Mouse (Mus musculus): Measurements from ENCODE around the gene Fam213a. TPM values are rescaled to one million over a fixed set of nuclear protein-coding genes. Genes with fewer than 3 reads are reported as not detected.

The Fam213a gene
- total RNA-seq, 4 experiments from 2014 or later, result 121 to 133 (median 125) TPM

Other genes with a start within 250 kb of the Fam213a start
- 1 to 10 TPM; 2.5 to 3.5 (median 3.0) TPM for gene Sh2d4b, start 120.5 kb downstream of the Fam213a start, total RNA-seq (2022)
- 10 to 100 TPM; 37.0 to 49.9 (median 44.1) TPM for gene Tspan14, start 47.0 kb downstream of the Fam213a start, total RNA-seq (2022)
- 1 to 10 TPM in 2 of 4 experiments, under 1 TPM in 2; 0.78 to 1.3 (median 0.98) TPM for gene Dydc2, start 55.4 kb upstream of the Fam213a start, total RNA-seq (2022)
- gene Dydc1, start 59.1 kb upstream of the Fam213a start, total RNA-seq (2022), result not detected
- not detected for gene Mat1a, start 91.2 kb upstream of the Fam213a start, total RNA-seq (2022)
- gene Sftpa1, start 118.0 kb upstream of the Fam213a start, total RNA-seq (2022), result not detected
- gene Mbl1, start 137.7 kb upstream of the Fam213a start, total RNA-seq (2022), result not detected
- not detected for gene Sftpd, start 171.4 kb upstream of the Fam213a start, total RNA-seq (2022)

All from left cerebral cortex, adult 8-10 months (tissue).